Mouse (Mus musculus) liver, embryonic 16.5 days (tissue): Measurements from ENCODE around the gene Tmem254c. TPM values are rescaled to one million over a fixed set of nuclear protein-coding genes. Genes with fewer than 3 reads are reported as not detected.
"Not testable (repeated sequence)": the region's sequence is repeated elsewhere in the genome, so short reads cannot be mapped to it uniquely, and the experiment has no call there.

Source experiments
- ATAC-seq: fragments of 200-750 bp; cut with Nextera tagmentation; 2 replicates; pipeline ENCODE4 v1.8.0; 2017; ENCODE audit warnings: low read depth, mild to moderate bottlenecking, moderate number of reproducible peaks, moderate library complexity
- H3K27ac ChIP-seq: fragments of 300-500 bp; sonication (generic); 2 replicates; pipeline ENCODE4 v1.5.1; 2014; ENCODE audit warnings: mild to moderate bottlenecking, low read length
- H3K27me3 ChIP-seq: fragments of 300-500 bp; sonication (generic); 2 replicates; pipeline ENCODE4 v1.6.1; 2014; ENCODE audit warnings: low read depth, low read length, mixed read lengths; ENCODE audit not compliant: control insufficient read depth, insufficient read depth
- H3K36me3 ChIP-seq: fragments of 300-500 bp; sonication (generic); 2 replicates; pipeline ENCODE4 v1.6.1; 2014; ENCODE audit warnings: mild to moderate bottlenecking; ENCODE audit not compliant: control insufficient read depth, insufficient read depth
- H3K4me1 ChIP-seq: fragments of 300-500 bp; sonication (generic); 2 replicates; pipeline ENCODE4 v1.6.1; 2014; ENCODE audit warnings: low read depth, low read length, mixed read lengths; ENCODE audit not compliant: control insufficient read depth
- H3K4me2 ChIP-seq: fragments of 300-500 bp; sonication (generic); 2 replicates; pipeline ENCODE4 v1.6.1; 2014; ENCODE audit warnings: low read depth, low read length, mixed read lengths
- H3K4me3 ChIP-seq: fragments of 300-500 bp; sonication (generic); 2 replicates; pipeline ENCODE4 v1.5.1; 2014; ENCODE audit warnings: low read depth, mild to moderate bottlenecking, low read length
- H3K9ac ChIP-seq: fragments of 300-500 bp; sonication (generic); 2 replicates; pipeline ENCODE4 v1.6.1; 2014; ENCODE audit warnings: low read depth, low read length
- H3K9me3 ChIP-seq: fragments of 300-500 bp; sonication (generic); replicated peaks from 2 replicates; pipeline ENCODE4 v1.6.1; 2016; ENCODE audit warnings: low read length; ENCODE audit not compliant: control insufficient read depth
- WGBS: fragments of 180-500 bp; shearing (Covaris S2); extraction: QIAGEN DNeasy Blood & Tissue Kit; methylation state at CpG from one replicate; pipeline ENCODE4 v1.1.7; 2014; ENCODE audit not compliant: insufficient replicate concordance; 5-methylcytosine and 5-hydroxymethylcytosine counted together
- polyA plus RNA-seq: library from polyadenylated mRNA; unstranded; fragments of >200 nt; fragmentation: Nextera tagmentation; extraction: Ambion mirVana; gene quantifications from 2 replicates; pipeline ENCODE4 v1.2.1, GENCODE M21; 2015

Gene Tmem254c
- polyA plus RNA-seq, 1 experiment from 2014 or later = 8.7 TPM

- H3K4me2 ChIP-seq, H3K9me3 ChIP-seq, H3K36me3 ChIP-seq, H3K9ac ChIP-seq, H3K27ac ChIP-seq, H3K4me3 ChIP-seq, H3K27me3 ChIP-seq, ATAC-seq, H3K4me1 ChIP-seq: not testable (repeated sequence)
- WGBS = no CpG with 5 or more reads among the region's 8 CpGs
These were observed 20.1 kb downstream of the Tmem254c start for GRCm38 (mm10) chr14:26047026-26047425.

- ATAC-seq, H3K27ac ChIP-seq: not testable (repeated sequence)
- no CpG with 5 or more reads among the region's 5 CpGs for WGBS
These were observed 22.1 kb downstream of the Tmem254c start for GRCm38 (mm10) chr14:26045007-26045406.

GRCm38 (mm10) chr14:26042611-26043010 is 24.5 kb downstream of the Tmem254c start, which contains the start of gene Gm9780:
TSS of gene Gm9780 (minus strand) at chr14:26042711.
- WGBS = no CpG with 5 or more reads among the region's 26 CpGs
- not testable (repeated sequence) for H3K9ac ChIP-seq, H3K4me3 ChIP-seq, ATAC-seq, H3K4me2 ChIP-seq, H3K36me3 ChIP-seq, H3K27ac ChIP-seq, H3K4me1 ChIP-seq, H3K27me3 ChIP-seq, H3K9me3 ChIP-seq

More at GRCm38 (mm10) chr14:26045007-26045406, 22.1 kb downstream of the Tmem254c start:
- not testable (repeated sequence) for H3K4me2 ChIP-seq, H3K4me1 ChIP-seq, H3K9ac ChIP-seq, H3K9me3 ChIP-seq, H3K27me3 ChIP-seq, H3K36me3 ChIP-seq, H3K4me3 ChIP-seq

DNA sequence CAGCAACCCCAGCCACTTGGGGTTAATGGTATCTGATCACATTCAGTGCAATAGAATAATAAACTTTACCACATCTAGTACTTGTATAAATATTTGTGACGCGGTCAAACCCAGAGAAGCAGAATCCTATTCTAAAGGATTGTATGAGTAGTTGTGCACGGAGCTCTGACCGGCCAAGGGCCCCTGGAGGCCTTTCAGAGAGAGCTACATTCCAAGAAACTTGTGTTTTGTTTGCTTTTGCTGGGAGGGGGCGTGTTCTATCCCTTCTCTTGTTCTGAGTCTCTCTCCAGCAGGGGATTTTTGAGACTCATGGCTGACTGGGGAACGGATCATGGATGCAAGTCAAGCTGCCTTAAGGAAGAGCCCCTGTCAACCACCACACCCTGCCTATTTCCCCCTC is 31.7 kb downstream of the Tmem254c start:
- H3K36me3 ChIP-seq, ATAC-seq, H3K27me3 ChIP-seq, H3K4me1 ChIP-seq, H3K9ac ChIP-seq, H3K27ac ChIP-seq, H3K4me3 ChIP-seq, H3K4me2 ChIP-seq, H3K9me3 ChIP-seq: not testable (repeated sequence)
- no CpG with 5 or more reads among the region's 6 CpGs for WGBS

GRCm38 (mm10) chr14:26034364-26034763 is 32.8 kb downstream of the Tmem254c start:
- not testable (repeated sequence) for H3K9me3 ChIP-seq, H3K27me3 ChIP-seq, H3K27ac ChIP-seq, H3K4me2 ChIP-seq, H3K4me1 ChIP-seq, H3K36me3 ChIP-seq, H3K9ac ChIP-seq, ATAC-seq, H3K4me3 ChIP-seq
- no CpG with 5 or more reads among the region's 3 CpGs for WGBS

GRCm38 (mm10) chr14:26025653-26026052 is 41.5 kb downstream of the Tmem254c start:
- H3K27ac ChIP-seq, H3K9ac ChIP-seq, H3K4me1 ChIP-seq, H3K9me3 ChIP-seq, H3K27me3 ChIP-seq, H3K4me3 ChIP-seq, H3K4me2 ChIP-seq, ATAC-seq, H3K36me3 ChIP-seq: not testable (repeated sequence)
- no CpG with 5 or more reads among the region's 12 CpGs for WGBS

GRCm38 (mm10) chr14:26022831-26023230 is 44.3 kb downstream of the Tmem254c start:
- not testable (repeated sequence) for H3K27ac ChIP-seq, H3K9me3 ChIP-seq, H3K36me3 ChIP-seq, H3K4me3 ChIP-seq, ATAC-seq, H3K4me1 ChIP-seq, H3K9ac ChIP-seq, H3K4me2 ChIP-seq, H3K27me3 ChIP-seq
- no CpG with 5 or more reads among the region's 6 CpGs for WGBS

- WGBS = no CpG with 5 or more reads among the region's 9 CpGs
- not testable (repeated sequence) for H3K4me1 ChIP-seq, H3K36me3 ChIP-seq, H3K4me3 ChIP-seq, H3K4me2 ChIP-seq, H3K9ac ChIP-seq, H3K27ac ChIP-seq, ATAC-seq, H3K27me3 ChIP-seq, H3K9me3 ChIP-seq
These were observed 45.6 kb downstream of the Tmem254c start for GRCm38 (mm10) chr14:26021555-26021954.

GRCm38 (mm10) chr14:26016414-26016813 is 50.7 kb downstream of the Tmem254c start:
- not testable (repeated sequence) for H3K4me1 ChIP-seq, H3K36me3 ChIP-seq, H3K27me3 ChIP-seq, H3K9me3 ChIP-seq, H3K4me2 ChIP-seq, H3K4me3 ChIP-seq, ATAC-seq, H3K9ac ChIP-seq, H3K27ac ChIP-seq
- no CpG with 5 or more reads among the region's 7 CpGs for WGBS
